Mouse (Mus musculus) intestine, embryonic 15.5 days (tissue): ENCODE measurements at regions not wholly inside any gene's neighbourhood (a gene's known extent, or its start where the extent isn't known, plus 50 kb on each side); places are given as distances from the start of the nearest gene placed in this dataset.
"Not testable (repeated sequence)": the region's sequence is repeated elsewhere in the genome, so short reads cannot be mapped to it uniquely, and the experiment has no call there.

Source experiments
- ATAC-seq: fragments of 200-750 bp; cut with Nextera tagmentation; 2 replicates; pipeline ENCODE4 v1.8.0; 2017; ENCODE audit warnings: moderate TSS enrichment, moderate library complexity
- H3K27ac ChIP-seq: fragments of 300-500 bp; sonication (generic); 2 replicates; pipeline ENCODE4 v1.5.1; 2015; ENCODE audit warnings: mild to moderate bottlenecking, inconsistent platforms
- H3K27me3 ChIP-seq: fragments of 300-500 bp; sonication (generic); replicated peaks from 2 replicates; pipeline ENCODE4 v1.6.1; 2015; ENCODE audit warnings: inconsistent platforms
- H3K36me3 ChIP-seq: fragments of 300-500 bp; sonication (generic); 2 replicates; pipeline ENCODE4 v1.6.1; 2015; ENCODE audit warnings: inconsistent platforms
- H3K4me1 ChIP-seq: fragments of 300-500 bp; sonication (generic); replicated peaks from 2 replicates; pipeline ENCODE4 v1.6.1; 2015; ENCODE audit warnings: inconsistent platforms
- H3K4me2 ChIP-seq: fragments of 300-500 bp; sonication (generic); replicated peaks from 2 replicates; pipeline ENCODE4 v1.6.1; 2015; ENCODE audit warnings: mild to moderate bottlenecking, inconsistent platforms
- H3K4me3 ChIP-seq: fragments of 300-500 bp; sonication (generic); replicated peaks from 2 replicates; pipeline ENCODE4 v1.5.1; 2015; ENCODE audit warnings: inconsistent platforms
- H3K9ac ChIP-seq: fragments of 300-500 bp; sonication (generic); 2 replicates; pipeline ENCODE4 v1.6.1; 2015; ENCODE audit warnings: inconsistent platforms
- H3K9me3 ChIP-seq: fragments of 300-500 bp; sonication (generic); 2 replicates; pipeline ENCODE4 v1.6.1; 2016; ENCODE audit warnings: inconsistent platforms
- WGBS: fragments of 180-500 bp; shearing (Covaris S2); methylation state at CpG from one replicate; pipeline ENCODE4 v1.1.7; 2015; 5-methylcytosine and 5-hydroxymethylcytosine counted together

DNA sequence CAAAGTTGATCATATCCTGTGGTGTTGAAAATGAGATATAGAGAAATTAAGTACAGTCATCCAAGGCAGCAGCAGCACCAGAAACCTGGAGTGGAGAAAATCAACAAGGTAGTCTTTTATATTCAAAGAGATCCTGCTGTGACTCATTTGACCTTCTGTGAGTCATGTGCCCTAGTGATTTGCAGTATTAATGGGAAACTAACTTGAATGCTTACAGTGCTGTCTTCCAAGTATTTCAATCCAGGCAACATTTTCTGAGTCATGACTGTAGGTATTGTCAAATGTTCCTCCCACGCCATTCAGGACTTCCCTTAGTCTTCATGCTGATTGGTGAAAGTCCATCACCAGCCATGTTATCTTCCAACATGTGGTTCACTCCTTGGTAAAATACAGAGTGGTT, 169.0 kb upstream of the L3mbtl3 start:
- WGBS: 78% methylated on average over 1 of the region's 1 CpGs
- ATAC-seq: no peak
- H3K9ac ChIP-seq: no peak overlapping the region
- no peak overlapping the region for H3K4me2 ChIP-seq
- no peaks in the 10 kb centered on the region for H3K27me3 ChIP-seq
- H3K36me3 ChIP-seq: no peaks in the 10 kb centered on the region
- H3K27ac ChIP-seq: no peak overlapping the region
- H3K4me1 ChIP-seq: no peaks in the 10 kb centered on the region
- H3K9me3 ChIP-seq: no peaks in the 10 kb centered on the region
- H3K4me3 ChIP-seq: no peak overlapping the region

DNA sequence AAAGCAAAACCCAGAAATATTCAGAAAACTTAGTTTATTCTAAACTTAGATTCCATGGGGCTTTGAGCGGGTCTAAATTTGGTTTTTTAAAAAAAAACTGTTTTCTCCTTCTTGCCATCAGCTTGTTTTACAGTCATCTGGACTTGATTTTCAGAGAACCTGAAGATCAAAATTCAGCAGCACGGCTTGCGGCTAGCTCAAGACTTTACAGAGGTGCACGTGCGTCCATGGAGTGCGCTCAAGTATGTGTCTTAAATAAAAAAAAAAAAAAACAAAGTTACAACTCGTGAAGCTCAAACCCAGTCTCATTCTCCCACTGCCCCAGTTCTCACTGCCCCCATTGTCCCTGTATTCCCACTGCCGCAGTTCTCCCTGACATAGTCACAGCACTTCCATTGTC, 180.5 kb upstream of the L3mbtl3 start:
- WGBS: 85% methylated on average over 8 of the region's 8 CpGs
- H3K4me2 ChIP-seq: no peak overlapping the region
- H3K36me3 ChIP-seq: no peaks in the 10 kb centered on the region

DNA sequence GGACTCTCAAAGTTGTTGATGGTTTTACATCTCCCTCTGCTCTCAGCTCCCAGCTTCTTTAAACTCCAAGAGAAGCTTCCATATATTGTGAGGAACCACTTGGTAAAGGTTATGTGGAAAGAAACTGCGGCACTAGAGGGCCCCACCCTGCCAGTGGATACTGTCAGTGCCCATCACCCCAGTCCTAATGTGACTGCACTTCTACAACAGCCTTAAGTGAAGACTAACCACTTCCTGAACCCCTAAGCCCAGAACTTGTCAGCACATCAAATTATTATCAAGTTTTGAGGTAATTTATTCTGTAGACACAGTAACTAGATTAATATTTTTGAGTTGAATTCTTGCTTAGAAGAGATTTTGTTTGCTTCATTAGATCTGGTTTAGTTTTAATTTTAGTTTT, 182.3 kb upstream of the L3mbtl3 start:
- Histone ChIP-seq H3K27ac (no peak overlapping the region), H3K27me3 (no peaks in the 10 kb centered on the region), H3K4me1 (no peaks in the 10 kb centered on the region), H3K4me3 (no peak overlapping the region), H3K9me3 (no peaks in the 10 kb centered on the region), H3K9ac (no peak overlapping the region), H3K4me2 (no peak overlapping the region), H3K36me3 (no peaks in the 10 kb centered on the region)
- 54% methylated on average over 1 of the region's 1 CpGs for WGBS
- ATAC-seq: no peak

More for the DNA sequence above, 180.5 kb upstream of the L3mbtl3 start:
- H3K27ac ChIP-seq: no peak overlapping the region
- no peaks in the 10 kb centered on the region for H3K27me3 ChIP-seq
- no peak overlapping the region for H3K4me3 ChIP-seq
- no peaks in the 10 kb centered on the region for H3K9me3 ChIP-seq
- ATAC-seq: no peak
- H3K9ac ChIP-seq: no peak overlapping the region
- H3K4me1 ChIP-seq: no peaks in the 10 kb centered on the region

DNA sequence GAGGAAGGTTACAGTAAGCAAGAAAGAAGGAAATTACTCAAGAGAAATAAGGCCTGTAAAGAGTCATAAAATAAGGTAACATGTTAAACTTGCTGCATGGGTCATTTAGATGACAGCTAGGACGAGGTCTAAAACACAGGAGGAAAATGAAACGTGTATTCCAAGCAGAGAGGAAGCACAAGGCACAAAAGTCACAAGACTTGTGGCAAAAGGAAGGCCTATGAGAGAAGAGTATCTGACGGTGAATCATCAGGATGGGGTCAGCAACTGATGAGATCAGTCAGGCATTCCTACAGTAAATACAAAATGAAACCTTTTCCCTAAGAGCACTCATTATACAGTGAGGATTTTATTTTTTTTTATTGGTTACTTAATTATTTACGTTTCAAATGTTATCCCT, 183.6 kb upstream of the L3mbtl3 start:
- Histone ChIP-seq H3K36me3 (no peaks in the 10 kb centered on the region), H3K27me3 (no peaks in the 10 kb centered on the region), H3K27ac (no peak overlapping the region), H3K9me3 (no peaks in the 10 kb centered on the region), H3K4me1 (no peaks in the 10 kb centered on the region), H3K9ac (no peak overlapping the region), H3K4me2 (no peak overlapping the region), H3K4me3 (no peak overlapping the region)
- ATAC-seq: no peak
- WGBS: 67% methylated on average over 4 of the region's 4 CpGs

DNA sequence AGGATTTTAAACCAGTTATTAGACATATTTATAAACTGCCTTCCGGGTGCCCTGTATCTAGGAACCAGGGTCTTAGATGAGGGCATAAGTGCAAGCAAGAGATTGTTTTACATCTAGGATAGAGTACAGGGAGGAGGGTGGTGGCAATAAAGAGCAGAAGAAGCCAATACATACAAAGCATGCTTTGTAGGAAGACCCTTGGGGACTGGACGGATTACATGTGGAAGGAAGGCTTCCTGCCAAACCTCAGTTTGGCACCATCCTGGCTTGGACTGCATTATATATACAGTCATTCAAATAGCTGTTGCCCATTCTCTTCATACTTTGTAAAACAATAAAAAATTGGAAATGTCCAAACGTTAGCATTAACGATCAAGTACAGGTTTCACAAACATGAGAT, 184.7 kb upstream of the L3mbtl3 start:
- Histone ChIP-seq H3K9ac (no peak overlapping the region), H3K4me3 (no peak overlapping the region), H3K36me3 (no peaks in the 10 kb centered on the region), H3K4me2 (no peak overlapping the region), H3K9me3 (no peaks in the 10 kb centered on the region), H3K27ac (no peak overlapping the region), H3K4me1 (no peaks in the 10 kb centered on the region), H3K27me3 (no peaks in the 10 kb centered on the region)
- WGBS: 77% methylated on average over 4 of the region's 4 CpGs
- no peak for ATAC-seq

DNA sequence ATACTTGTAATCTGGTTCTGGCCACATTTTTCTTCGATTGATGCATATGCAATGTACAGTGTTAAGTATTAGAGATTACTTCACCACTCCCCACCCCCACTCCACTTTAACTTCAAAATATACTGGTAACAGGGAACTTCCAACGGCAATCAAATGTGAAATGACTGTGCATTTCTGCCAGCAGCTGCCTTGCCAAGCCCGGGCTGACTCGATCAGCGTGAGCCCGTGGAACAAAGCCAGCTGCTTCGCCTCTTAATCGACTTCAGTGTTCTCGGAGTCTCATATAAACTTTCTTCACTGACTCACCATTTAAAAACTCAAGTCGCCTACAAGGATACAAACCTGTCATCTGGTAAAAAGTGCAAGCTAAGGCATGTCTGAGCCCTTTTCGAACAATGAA, 188.7 kb upstream of the L3mbtl3 start:
- H3K27me3 ChIP-seq: no peaks in the 10 kb centered on the region
- no peaks in the 10 kb centered on the region for H3K36me3 ChIP-seq
- H3K4me1 ChIP-seq: no peaks in the 10 kb centered on the region
- H3K27ac ChIP-seq: no peak overlapping the region
- H3K9me3 ChIP-seq: no peaks in the 10 kb centered on the region
- WGBS: 36% methylated on average over 11 of the region's 11 CpGs
- H3K4me2 ChIP-seq: 0 out of 2 replicates have a peak overlapping the region, but pooled peaks have one; percentile 17
- H3K4me3 ChIP-seq: no peak overlapping the region
- H3K9ac ChIP-seq: no peak overlapping the region
- ATAC-seq: no peak

DNA sequence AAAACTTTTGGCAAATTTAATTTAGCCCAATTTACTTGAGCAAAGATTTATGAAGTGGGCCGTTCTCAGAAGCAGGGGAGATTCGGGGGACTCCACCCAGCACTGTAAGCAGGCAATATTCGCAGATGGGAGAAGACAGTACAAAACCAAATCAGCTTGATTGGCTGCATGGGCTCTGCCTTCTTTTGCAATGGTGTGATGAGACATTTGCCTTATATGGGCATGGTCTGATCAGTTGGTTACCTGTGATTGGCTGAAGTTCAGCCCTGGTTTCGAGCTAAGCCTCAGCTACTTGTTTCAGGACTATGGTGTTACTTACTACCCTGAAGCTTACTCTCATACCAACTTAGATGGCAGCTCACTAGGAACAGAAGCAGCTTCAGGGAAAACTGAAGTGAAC, 185.6 kb upstream of the Arhgap18 start:
- H3K9ac ChIP-seq: no peak overlapping the region
- no peaks in the 10 kb centered on the region for H3K4me1 ChIP-seq
- no peaks in the 10 kb centered on the region for H3K9me3 ChIP-seq
- H3K4me3 ChIP-seq: no peak overlapping the region
- ATAC-seq: no peak
- H3K36me3 ChIP-seq: no peaks in the 10 kb centered on the region
- no peaks in the 10 kb centered on the region for H3K27me3 ChIP-seq
- no peak overlapping the region for H3K4me2 ChIP-seq
- no peak overlapping the region for H3K27ac ChIP-seq
- 75% methylated on average over 4 of the region's 4 CpGs for WGBS

DNA sequence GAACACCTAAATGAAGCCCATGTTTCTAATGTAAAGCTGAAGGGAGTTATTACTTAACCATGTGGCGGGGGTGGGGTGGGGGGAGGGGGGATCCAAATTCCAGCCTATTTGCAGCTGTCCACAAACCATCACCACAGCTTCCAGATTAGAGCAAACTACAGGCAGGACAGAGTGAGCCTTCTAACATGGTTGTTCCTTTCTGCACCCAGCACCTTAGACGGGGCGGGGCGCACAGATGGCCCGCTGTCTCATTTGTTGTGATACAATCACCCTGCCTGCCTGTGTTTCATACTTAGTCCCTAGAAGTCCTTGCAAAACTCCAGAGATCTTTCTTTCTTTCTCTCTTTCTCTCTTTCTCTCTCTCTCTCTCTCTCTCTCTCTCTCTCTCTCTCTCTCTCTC, 182.8 kb upstream of the Arhgap18 start:
- ATAC-seq: no peak
- 90% methylated on average over 5 of the region's 5 CpGs for WGBS
- no peak overlapping the region for H3K4me3 ChIP-seq

DNA sequence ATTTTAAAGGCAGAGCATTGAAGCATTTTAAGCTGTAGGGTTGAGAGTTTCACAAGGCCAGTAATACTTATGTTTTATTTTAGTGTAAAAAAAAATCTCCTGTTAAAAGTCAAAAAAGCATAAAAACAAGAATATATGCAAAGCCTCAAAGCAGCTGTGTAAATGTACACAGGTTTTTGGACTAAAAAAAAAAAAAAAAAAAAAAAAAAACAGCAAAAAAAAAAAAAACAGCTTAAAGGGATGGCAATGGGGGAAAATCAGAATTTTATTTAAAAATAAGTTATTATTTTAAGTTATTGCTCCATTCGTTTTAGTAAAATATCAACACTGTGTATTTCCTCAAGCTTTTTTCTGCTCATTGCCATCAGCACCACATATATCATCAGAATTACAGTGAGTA, 181.8 kb upstream of the Arhgap18 start:
- Histone ChIP-seq H3K36me3 (no peaks in the 10 kb centered on the region), H3K4me2 (no peak overlapping the region), H3K9ac (no peak overlapping the region), H3K4me3 (no peak overlapping the region), H3K27me3 (no peaks in the 10 kb centered on the region), H3K4me1 (no peaks in the 10 kb centered on the region), H3K27ac (no peak overlapping the region), H3K9me3 (no peaks in the 10 kb centered on the region)
- ATAC-seq: no peak
- 87% methylated on average over 1 of the region's 1 CpGs for WGBS

More for the DNA sequence above, 182.8 kb upstream of the Arhgap18 start:
- Histone ChIP-seq H3K4me2 (no peak overlapping the region), H3K27me3 (no peaks in the 10 kb centered on the region), H3K4me1 (no peaks in the 10 kb centered on the region), H3K9me3 (no peaks in the 10 kb centered on the region), H3K27ac (no peak overlapping the region), H3K9ac (no peak overlapping the region), H3K36me3 (no peaks in the 10 kb centered on the region)

DNA sequence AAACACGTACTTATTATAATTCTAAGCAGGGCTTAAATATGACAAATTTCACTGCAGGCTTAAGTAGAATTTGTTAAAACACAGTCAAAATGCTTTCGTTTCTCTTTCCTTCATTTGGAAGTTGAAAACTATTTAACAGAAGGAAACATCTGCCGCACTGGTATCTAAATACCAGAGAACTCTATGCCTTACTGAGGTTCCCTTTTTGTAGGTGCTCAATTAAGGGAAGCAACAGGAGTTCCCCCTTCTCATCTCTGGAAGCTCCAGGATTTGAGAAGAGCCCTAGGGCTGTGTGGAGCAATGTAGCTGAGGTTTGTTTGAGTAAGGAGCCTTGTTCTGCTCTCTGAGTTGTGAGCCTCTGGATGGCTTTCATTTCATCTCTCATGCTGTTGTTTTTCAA, 177.1 kb upstream of the Arhgap18 start:
- 70% methylated on average over 3 of the region's 3 CpGs for WGBS
- Histone ChIP-seq H3K4me2 (no peak overlapping the region), H3K36me3 (no peaks in the 10 kb centered on the region), H3K9me3 (no peaks in the 10 kb centered on the region), H3K4me1 (no peaks in the 10 kb centered on the region), H3K4me3 (no peak overlapping the region), H3K27ac (no peak overlapping the region), H3K9ac (no peak overlapping the region), H3K27me3 (no peaks in the 10 kb centered on the region)
- ATAC-seq: no peak

DNA sequence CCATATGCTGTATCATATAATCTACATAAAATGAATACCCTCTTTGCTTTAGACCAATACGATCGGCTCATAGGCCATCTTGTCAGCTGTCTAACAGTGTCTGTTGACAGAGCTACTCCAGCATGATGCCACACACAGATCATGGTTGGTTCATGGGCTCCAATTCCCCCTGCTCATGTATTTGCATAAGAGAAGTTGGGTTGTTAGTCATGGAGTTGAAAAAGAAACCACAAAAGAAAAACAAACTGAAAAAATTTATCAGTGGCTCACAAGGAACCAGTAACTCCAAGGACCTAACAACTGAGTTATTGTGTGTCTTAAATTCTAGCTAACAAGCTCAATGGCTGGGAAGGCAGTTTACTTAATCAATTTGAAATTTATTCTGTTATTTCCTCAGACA, 176.1 kb upstream of the Arhgap18 start:
- ATAC-seq: no peak
- Histone ChIP-seq H3K4me3 (no peak overlapping the region), H3K36me3 (no peaks in the 10 kb centered on the region), H3K4me1 (no peaks in the 10 kb centered on the region), H3K27me3 (no peaks in the 10 kb centered on the region), H3K9ac (no peak overlapping the region), H3K27ac (no peak overlapping the region), H3K4me2 (no peak overlapping the region), H3K9me3 (no peaks in the 10 kb centered on the region)
- WGBS: 95% methylated on average over 2 of the region's 2 CpGs

DNA sequence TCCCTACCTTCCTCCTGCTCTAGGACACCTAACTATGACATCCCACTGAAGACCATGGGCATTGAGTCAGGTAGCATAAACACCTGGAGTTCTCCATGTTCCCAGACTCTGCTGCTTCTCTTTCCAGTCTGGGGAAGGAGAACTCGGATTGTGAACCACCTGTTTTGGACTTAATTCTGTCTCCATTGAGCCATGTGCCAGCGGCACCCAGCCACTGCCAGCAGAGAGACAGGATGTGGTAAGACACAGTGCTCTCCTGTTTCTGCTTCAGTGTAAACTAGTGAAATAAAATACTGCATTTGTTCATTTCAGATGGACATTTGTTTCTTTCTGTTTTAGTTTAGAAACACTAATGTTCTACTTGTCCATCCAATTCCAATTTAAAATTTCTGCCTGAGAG, 168.1 kb upstream of the Arhgap18 start:
- Histone ChIP-seq H3K4me2 (no peak overlapping the region), H3K4me1 (no peaks in the 10 kb centered on the region), H3K27me3 (no peaks in the 10 kb centered on the region), H3K4me3 (no peak overlapping the region), H3K36me3 (no peaks in the 10 kb centered on the region), H3K27ac (no peak overlapping the region), H3K9ac (no peak overlapping the region), H3K9me3 (no peaks in the 10 kb centered on the region)
- 74% methylated on average over 2 of the region's 2 CpGs for WGBS
- no peak for ATAC-seq

DNA sequence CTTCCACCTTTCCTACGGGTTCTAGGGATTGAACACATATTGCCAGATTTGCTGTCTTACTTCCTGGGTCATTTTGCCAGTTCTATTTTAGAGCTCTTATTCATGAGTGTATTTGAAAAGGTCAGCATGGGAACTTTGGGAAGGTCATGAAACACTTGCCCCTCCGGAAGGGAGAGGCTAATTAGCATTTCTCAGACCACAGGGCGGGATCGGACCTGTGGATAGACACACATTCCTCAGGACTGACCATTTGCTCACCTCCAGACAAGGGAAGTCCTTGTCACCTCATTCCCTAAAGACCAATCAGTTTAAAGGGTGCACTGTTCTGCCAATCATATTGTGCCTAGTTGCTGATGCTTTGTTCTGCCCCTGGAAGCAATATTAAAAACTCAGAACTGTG, 146.1 kb upstream of the Arhgap18 start:
- H3K9ac ChIP-seq, H3K4me3 ChIP-seq, H3K4me2 ChIP-seq, H3K9me3 ChIP-seq, H3K27me3 ChIP-seq, H3K27ac ChIP-seq, ATAC-seq, H3K36me3 ChIP-seq, H3K4me1 ChIP-seq: not testable (repeated sequence)
- 75% methylated on average over 4 of the region's 4 CpGs for WGBS

DNA sequence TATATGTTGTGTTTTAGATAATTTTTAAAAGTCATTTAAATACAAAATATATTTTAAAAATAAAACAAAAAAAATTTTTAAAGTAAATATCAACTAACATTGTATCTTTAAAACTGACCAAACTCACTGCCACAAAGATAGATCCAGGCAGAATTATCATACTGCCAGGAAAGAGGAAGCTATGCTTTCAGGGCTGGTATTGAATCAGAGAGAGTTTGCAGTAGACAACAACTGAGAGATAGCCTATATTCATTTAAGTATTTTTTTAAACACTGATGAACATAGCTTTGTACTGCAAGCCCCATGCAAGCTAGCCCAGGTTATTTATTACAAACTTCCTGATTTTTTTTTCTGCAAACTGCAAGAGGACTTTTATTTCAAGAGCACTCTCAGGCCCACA, 142.0 kb upstream of the Arhgap18 start:
- Histone ChIP-seq H3K4me3 (no peak overlapping the region), H3K4me1 (no peaks in the 10 kb centered on the region), H3K27me3 (no peaks in the 10 kb centered on the region), H3K27ac (no peak overlapping the region), H3K36me3 (no peaks in the 10 kb centered on the region), H3K9me3 (no peaks in the 10 kb centered on the region), H3K4me2 (no peak overlapping the region), H3K9ac (no peak overlapping the region)
- ATAC-seq: no peak
